4 mouse cellular contexts compared by ENCODE assay signal in genomic region chr8:115475156-115475555, GRCm38 (mm10).
"Had no signal": no experiment of that assay in that cellular context is flagged by ENCODE, and none has a peak within 500 bp of the region (broad histone marks: within the 10 kb centered on the region; RNA-seq: fewer than 3 reads in every experiment).

No protein-coding gene starts in this region.

- DNase-seq: kidney, postnatal 25 days; lung, postnatal 14 days; right cerebral cortex, postnatal 25 days; thymus, postnatal 4 days had no signal
